Mouse (Mus musculus) myocyte (in vitro differentiated cells): ENCODE results near the gene Ralgapa2. TPM values are rescaled to one million over a fixed set of nuclear protein-coding genes. Genes with fewer than 3 reads are reported as not detected.
A peak's percentile ranks its signal among the peaks of the same experiment; 100 is the strongest.

Experiments
- H3K27me3 ChIP-seq: one replicate; pipeline ENCODE4 v1.6.1; 2011; ENCODE audit not compliant: control insufficient read depth, insufficient read depth, insufficient read length
- H3K36me3 ChIP-seq: one replicate; pipeline ENCODE4 v1.6.1; 2011; ENCODE audit not compliant: control insufficient read depth, insufficient read depth
- H3K4me2 ChIP-seq: one replicate; pipeline ENCODE4 v1.6.1; 2011; ENCODE audit warnings: low read depth, control low read depth
- H3K4me3 ChIP-seq: one replicate; pipeline ENCODE4 v1.5.1; 2011; ENCODE audit warnings: mild to moderate bottlenecking, control low read depth, moderate library complexity
- H3K79me2 ChIP-seq: one replicate; pipeline ENCODE4 v1.6.1; 2011; ENCODE audit not compliant: control insufficient read depth, insufficient read depth
- H3ac ChIP-seq: one replicate; pipeline ENCODE4 v1.6.1; 2011; ENCODE audit not compliant: control insufficient read depth, insufficient read length
- CEBPB ChIP-seq: IDR thresholded peaks from 2 replicates; pipeline ENCODE4 v1.6.1; 2011; ENCODE audit warnings: mild to moderate bottlenecking, moderate library complexity; ENCODE audit not compliant: poor library complexity, insufficient read depth, severe bottlenecking
- E2F4 ChIP-seq: IDR thresholded peaks from one replicate; pipeline ENCODE4 v1.6.1; 2011; ENCODE audit warnings: mild to moderate bottlenecking, control low read depth, moderate library complexity; ENCODE audit not compliant: insufficient read depth
- MAX ChIP-seq: IDR thresholded peaks from one replicate; pipeline ENCODE4 v1.6.1; 2011; ENCODE audit warnings: low read depth, mild to moderate bottlenecking, control low read depth
- MYOD1 ChIP-seq, 3 experiments: IDR thresholded peaks; one replicate each; pipeline ENCODE4 v1.6.1; 2011; ENCODE audit warnings: control low read depth in 2 of 3, low read depth in 2 of 3, mild to moderate bottlenecking in 2 of 3, moderate library complexity in 1 of 3; ENCODE audit not compliant: insufficient read length in 2 of 3, control insufficient read depth in 1 of 3
- MYOG ChIP-seq, 3 experiments: IDR thresholded peaks; one replicate each; pipeline ENCODE4 v1.6.1; 2011; ENCODE audit warnings: control low read depth in 2 of 3, low read depth in 2 of 3, mild to moderate bottlenecking in 2 of 3; ENCODE audit not compliant: insufficient read length in 2 of 3, control insufficient read depth in 1 of 3, insufficient read depth in 1 of 3
- POLR2A ChIP-seq: IDR thresholded peaks from one replicate; pipeline ENCODE4 v1.6.1; 2011; ENCODE audit warnings: low read depth, mild to moderate bottlenecking, control low read depth, moderate library complexity; ENCODE audit not compliant: insufficient read length
- POLR2AphosphoS2 ChIP-seq: IDR thresholded peaks from one replicate; pipeline ENCODE4 v1.6.1; 2011; ENCODE audit warnings: low read depth, control low read depth; ENCODE audit not compliant: insufficient read length
- REST ChIP-seq: IDR thresholded peaks from one replicate; pipeline ENCODE4 v1.6.1; 2011; ENCODE audit warnings: mild to moderate bottlenecking, control low read depth, moderate library complexity; ENCODE audit not compliant: insufficient read depth, insufficient read length
- SRF ChIP-seq: IDR thresholded peaks from one replicate; pipeline ENCODE4 v1.6.1; 2011; ENCODE audit warnings: low read depth; ENCODE audit not compliant: control insufficient read depth, insufficient read length
- TCF12 ChIP-seq: IDR thresholded peaks from one replicate; pipeline ENCODE4 v1.6.1; 2011; ENCODE audit warnings: mild to moderate bottlenecking, control low read depth; ENCODE audit not compliant: poor library complexity, insufficient read depth, severe bottlenecking
- TCF3 ChIP-seq: IDR thresholded peaks from one replicate; pipeline ENCODE4 v1.6.1; 2011; ENCODE audit warnings: low read depth, control low read depth; ENCODE audit not compliant: insufficient read length
- USF1 ChIP-seq: IDR thresholded peaks from one replicate; pipeline ENCODE4 v1.6.1; 2011; ENCODE audit warnings: low read depth, mild to moderate bottlenecking, control low read depth, moderate library complexity
- polyA plus RNA-seq: library from polyadenylated mRNA; unstranded; fragments of >200 nt; fragmentation: generic; extraction: Trizol; gene quantifications from one replicate; pipeline ENCODE4 v1.2.1, GENCODE M21; 2012; ENCODE audit warnings: missing spikeins

The Ralgapa2 gene
- 1.8 TPM for polyA plus RNA-seq

GRCm38 (mm10) chr2:146511911-146512580 is at the start of gene Ralgapa2:
TSS of gene Ralgapa2 (minus strand) at chr2:146512344.
- no peaks in the 10 kb centered on the region for H3K36me3 ChIP-seq
- peaks cover 3% of the 10 kb centered on the region for H3K79me2 ChIP-seq
- H3K4me3 ChIP-seq: peak within 1 kb of the TSS; percentile 33
- peak within 1 kb of the TSS; percentile 94 for H3K4me2 ChIP-seq
- TF ChIP-seq SRF (peak; percentile 24), POLR2A (peak; percentile 86), MAX (no peak), MYOD1 (IDR thresholded peaks at IDR 0.05; ENCODE audit: control insufficient read depth in 1 of 3, insufficient read length in 2 of 3, low read depth in 2 of 3) (no peak), TCF12 (no peak), CEBPB (no peak), MYOG (IDR thresholded peaks at IDR 0.05; ENCODE audit: control insufficient read depth in 1 of 3, insufficient read depth in 1 of 3, insufficient read length in 2 of 3, low read depth in 2 of 3) (no peak), POLR2AphosphoS2 (peak; percentile 68), E2F4 (no peak), USF1 (peak; percentile 24)
- no peaks in the 10 kb centered on the region for H3K27me3 ChIP-seq
- H3ac ChIP-seq: peak within 1 kb of the TSS; percentile 66

- Histone ChIP-seq H3K27me3 (no peaks in the 10 kb centered on the region), H3K79me2 (no peaks in the 10 kb centered on the region), H3K4me3 (no peak overlapping the region), H3K36me3 (no peaks in the 10 kb centered on the region), H3ac (no peak overlapping the region), H3K4me2 (no peak overlapping the region)
- TF ChIP-seq POLR2AphosphoS2 (no peak), REST (no peak), CEBPB (no peak), POLR2A (no peak), USF1 (no peak), TCF3 (no peak)
Observed at GRCm38 (mm10) chr2:146561505-146561904, 49.4 kb upstream of the Ralgapa2 start.

DNA sequence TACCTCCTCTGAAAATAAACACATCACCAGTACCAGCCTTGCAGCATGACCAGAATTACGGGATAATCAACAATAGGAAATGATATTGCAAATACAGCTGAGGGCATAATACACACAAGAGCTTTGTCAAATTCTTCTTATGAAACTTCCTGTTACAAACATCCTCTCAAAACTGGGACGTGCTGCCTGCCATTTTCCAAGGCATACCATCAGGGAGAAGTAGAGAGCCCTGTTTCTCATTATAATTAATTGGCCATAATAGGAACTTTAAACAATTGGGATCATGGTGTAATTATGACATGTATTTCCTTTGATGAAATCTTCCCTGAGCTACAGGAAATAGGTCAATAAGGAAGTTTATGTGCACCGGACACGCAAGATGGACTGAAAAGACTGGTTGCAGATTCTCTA is 48.5 kb upstream of the Ralgapa2 start:
- Histone ChIP-seq H3K4me2 (no peak overlapping the region), H3K4me3 (no peak overlapping the region), H3ac (no peak overlapping the region)

DNA sequence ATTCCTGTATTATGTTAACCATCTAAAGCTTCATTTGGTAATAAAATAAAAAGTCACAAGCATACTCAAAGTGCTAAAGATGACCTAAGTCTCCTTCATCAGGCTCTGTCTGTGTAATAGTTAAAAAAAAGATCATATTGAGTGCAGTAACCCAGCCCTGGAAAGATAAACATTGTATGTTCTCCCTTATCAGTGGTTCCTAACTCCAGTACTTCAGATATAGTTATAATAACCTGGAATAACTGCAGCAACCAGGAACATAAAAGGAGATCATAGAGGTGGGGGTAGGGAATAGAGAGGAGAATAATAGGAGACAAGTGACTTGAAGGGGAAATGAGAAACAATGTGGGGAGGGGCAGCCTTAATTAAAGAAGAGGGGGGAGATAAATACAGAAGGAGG is 44.0 kb upstream of the Ralgapa2 start:
- Histone ChIP-seq H3ac (no peak overlapping the region), H3K4me2 (no peak overlapping the region), H3K79me2 (no peaks in the 10 kb centered on the region), H3K27me3 (no peaks in the 10 kb centered on the region), H3K36me3 (no peaks in the 10 kb centered on the region), H3K4me3 (no peak overlapping the region)
- no peak for TF ChIP-seq MYOD1 (IDR thresholded peaks at IDR 0.05; ENCODE audit: control insufficient read depth in 1 of 3, insufficient read length in 2 of 3, low read depth in 2 of 3)
- TF ChIP-seq REST: no peak
- no peak for TF ChIP-seq CEBPB
- no peak for TF ChIP-seq TCF3
- no peak for TF ChIP-seq POLR2A
- no peak for TF ChIP-seq USF1
- no peak for TF ChIP-seq POLR2AphosphoS2
- TF ChIP-seq MAX: no peak
- TF ChIP-seq E2F4: no peak
- TF ChIP-seq TCF12: no peak

More for the DNA sequence above, 48.5 kb upstream of the Ralgapa2 start:
- H3K27me3 ChIP-seq: no peaks in the 10 kb centered on the region
- H3K79me2 ChIP-seq: no peaks in the 10 kb centered on the region
- TF ChIP-seq POLR2A (no peak), MAX (no peak), E2F4 (no peak), TCF3 (no peak), MYOG (IDR thresholded peaks at IDR 0.05; ENCODE audit: control insufficient read depth in 1 of 3, insufficient read depth in 1 of 3, insufficient read length in 2 of 3, low read depth in 2 of 3) (no peak), MYOD1 (IDR thresholded peaks at IDR 0.05; ENCODE audit: control insufficient read depth in 1 of 3, insufficient read length in 2 of 3, low read depth in 2 of 3) (no peak), TCF12 (no peak), REST (no peak), USF1 (no peak), SRF (no peak), POLR2AphosphoS2 (no peak), CEBPB (no peak)
- no peaks in the 10 kb centered on the region for H3K36me3 ChIP-seq

GRCm38 (mm10) chr2:146555351-146555750 is 43.2 kb upstream of the Ralgapa2 start:
- Histone ChIP-seq H3K4me3 (no peak overlapping the region), H3K79me2 (no peaks in the 10 kb centered on the region), H3K4me2 (no peak overlapping the region), H3ac (no peak overlapping the region), H3K36me3 (no peaks in the 10 kb centered on the region), H3K27me3 (no peaks in the 10 kb centered on the region)
- TF ChIP-seq TCF12: no peak
- TF ChIP-seq USF1: no peak
- TF ChIP-seq TCF3: no peak
- no peak for TF ChIP-seq CEBPB
- no peak for TF ChIP-seq MYOG (IDR thresholded peaks at IDR 0.05; ENCODE audit: control insufficient read depth in 1 of 3, insufficient read depth in 1 of 3, insufficient read length in 2 of 3, low read depth in 2 of 3)
- no peak for TF ChIP-seq POLR2AphosphoS2
- no peak for TF ChIP-seq POLR2A
- TF ChIP-seq MAX: no peak
- no peak for TF ChIP-seq E2F4
- TF ChIP-seq REST: no peak
- TF ChIP-seq MYOD1 (IDR thresholded peaks at IDR 0.05; ENCODE audit: control insufficient read depth in 1 of 3, insufficient read length in 2 of 3, low read depth in 2 of 3): no peak
